ENCODE assay signal across 18 mouse cellular contexts in the genomic region with DNA sequence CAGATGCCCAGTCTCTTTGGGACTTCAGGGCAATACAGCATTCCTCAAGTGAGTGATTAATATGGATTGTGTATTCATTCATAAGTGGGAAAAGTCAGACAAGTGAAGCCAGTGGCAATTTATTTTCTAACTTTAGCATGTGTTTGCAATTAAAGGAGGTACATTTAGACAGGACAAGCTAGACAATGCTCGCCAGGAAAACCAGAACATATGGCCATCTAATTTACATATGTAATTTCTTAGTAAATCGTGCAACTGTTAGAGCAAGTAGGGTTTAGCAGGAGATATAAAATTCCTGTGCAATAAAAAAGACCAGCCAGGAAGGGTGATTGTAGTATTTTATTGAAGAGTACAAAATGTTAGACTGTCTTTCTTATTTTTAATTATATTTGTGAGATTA.
"Had no signal": no experiment of that assay in that cellular context is flagged by ENCODE, and none has a peak within 500 bp of the region (broad histone marks: within the 10 kb centered on the region; RNA-seq: fewer than 3 reads in every experiment).

No protein-coding gene starts in this region.

- H3K4me2 ChIP-seq: lung, embryonic 14.5 days; midbrain, embryonic 12.5 days; neural tube, embryonic 13.5 days; neural tube, embryonic 15.5 days had no signal

- H3K27me3 ChIP-seq: midbrain, embryonic 12.5 days; neural tube, embryonic 13.5 days; neural tube, embryonic 15.5 days had no signal

- H3K9ac ChIP-seq: lung, embryonic 14.5 days; midbrain, embryonic 12.5 days; neural tube, embryonic 13.5 days; neural tube, embryonic 15.5 days had no signal

- H3K9me3 ChIP-seq: midbrain, embryonic 10.5 days; midbrain, embryonic 12.5 days; neural tube, embryonic 13.5 days; neural tube, embryonic 15.5 days had no signal

- H3K4me3 ChIP-seq: midbrain, embryonic 10.5 days; midbrain, embryonic 12.5 days; myocyte; neural tube, embryonic 13.5 days; neural tube, embryonic 15.5 days had no signal

- H3K36me3 ChIP-seq: midbrain, embryonic 10.5 days; midbrain, embryonic 12.5 days; neural tube, embryonic 13.5 days; neural tube, embryonic 15.5 days had no signal

- ATAC-seq: midbrain, embryonic 16.5 days had no signal

- H3K27ac ChIP-seq: midbrain, embryonic 10.5 days; midbrain, embryonic 12.5 days; neural tube, embryonic 13.5 days; neural tube, embryonic 15.5 days had no signal

- DNase-seq: lung, adult 18-20 months; lung, embryonic 14.5 days; lung, postnatal 10 days; lung, postnatal 4 days; midbrain, embryonic 14.5 days; retina, postnatal 1 day; right cerebral cortex, adult 18-20 months; right cerebral cortex, postnatal 25 days; right cerebral cortex, postnatal 4 days; spleen, adult 18-20 months; thymus, postnatal 14 days; thymus, postnatal 36 days had no signal

- H3K4me1 ChIP-seq: midbrain, embryonic 10.5 days; midbrain, embryonic 12.5 days; neural tube, embryonic 13.5 days; neural tube, embryonic 15.5 days had no signal
